Mouse (Mus musculus) heart, postnatal 10 days (tissue): ENCODE results near the gene Krtap4-9. TPM values are rescaled to one million over a fixed set of nuclear protein-coding genes. Genes with fewer than 3 reads are reported as not detected.
"Not testable (repeated sequence)": the region's sequence is repeated elsewhere in the genome, so short reads cannot be mapped to it uniquely, and the experiment has no call there.

Experiments used
- DNase-seq, 2 experiments: peaks; one replicate each; pipeline ENCODE4 v3.0.0; 2021
- intact Hi-C: fragments of 180-260 bp; cut with DNase I; formaldehyde crosslinking; loops from one replicate; pipeline ENCODE4 v1.15.1; 2025
- total RNA-seq, 2 experiments: library from RNA; stranded (reverse); gene quantifications; 2 replicates each; pipeline ENCODE4 v1.2.3; 2021

The Krtap4-9 gene
- total RNA-seq, result not detected

DNA sequence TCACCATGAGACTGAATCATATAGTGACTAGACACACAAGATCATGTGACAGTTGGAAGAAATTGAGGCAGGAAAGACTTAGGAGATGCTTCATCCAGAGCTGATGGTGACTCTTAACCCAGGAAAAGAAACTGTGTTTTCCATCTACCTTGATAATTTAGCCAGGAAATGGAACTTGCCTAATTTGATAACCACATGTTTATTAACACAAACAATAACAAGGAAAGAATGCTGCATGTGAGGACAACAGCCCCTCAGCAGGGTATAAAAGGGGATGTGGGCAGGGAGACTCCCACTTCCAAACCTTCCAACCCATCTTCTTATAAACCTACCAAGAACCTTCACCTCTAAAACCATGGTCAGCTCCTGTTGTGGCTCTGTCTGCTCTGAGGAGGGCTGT lies at the start of gene Krtap4-9:
Krtap4-9 (plus strand) TSS at position 301 of the 400 bp plus-strand sequence.
- DNase-seq, intact Hi-C loops: not testable (repeated sequence)

- intact Hi-C loops, result no loop called here
- no peak for DNase-seq
Measured at GRCm38 (mm10) chr11:99743985-99744384, 41.0 kb upstream of the Krtap4-9 start.

DNA sequence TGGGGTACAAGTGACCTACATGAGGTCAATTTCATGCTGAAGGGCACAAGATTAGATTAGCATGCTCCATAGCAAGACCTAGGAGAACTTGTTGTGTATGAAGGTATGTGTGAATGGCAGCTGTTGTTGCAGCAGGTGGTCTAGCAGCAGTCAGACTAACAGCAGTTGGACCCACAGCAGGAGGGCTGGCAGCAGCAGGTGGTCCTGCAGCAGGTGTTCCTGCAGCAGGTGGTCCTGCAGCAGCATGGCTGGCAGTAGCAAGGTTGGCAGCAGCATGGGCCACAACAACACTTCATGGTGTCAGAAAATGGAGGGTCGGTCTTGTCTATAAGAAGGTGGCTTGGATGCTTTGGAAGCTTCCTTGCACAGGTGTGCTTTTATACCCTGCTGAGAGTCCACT lies 26.1 kb upstream of the Krtap4-9 start:
- intact Hi-C loops, result no loop called here
- DNase-seq, result no peak

DNA sequence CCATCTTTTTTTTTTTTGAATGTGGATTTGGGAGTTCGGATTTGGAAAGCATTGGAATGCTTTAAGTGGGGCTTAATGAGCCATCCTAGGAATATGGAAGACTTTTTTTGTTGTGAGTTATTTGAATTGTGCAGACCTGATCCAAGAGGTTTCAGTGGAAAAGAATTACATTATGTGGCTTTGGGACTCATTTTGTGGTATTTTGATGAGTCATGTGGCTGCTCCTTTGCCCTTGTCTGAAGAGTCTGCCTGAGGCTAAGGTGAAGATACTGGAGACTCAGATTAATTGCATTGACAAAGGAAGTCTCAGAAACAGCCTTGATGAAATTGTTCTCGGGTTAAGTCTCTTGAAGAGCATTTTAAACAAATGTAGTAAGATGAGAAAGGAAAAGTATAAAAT lies 16.6 kb upstream of the Krtap4-9 start:
- intact Hi-C loops, result no loop called here
- DNase-seq, result no peak

DNA sequence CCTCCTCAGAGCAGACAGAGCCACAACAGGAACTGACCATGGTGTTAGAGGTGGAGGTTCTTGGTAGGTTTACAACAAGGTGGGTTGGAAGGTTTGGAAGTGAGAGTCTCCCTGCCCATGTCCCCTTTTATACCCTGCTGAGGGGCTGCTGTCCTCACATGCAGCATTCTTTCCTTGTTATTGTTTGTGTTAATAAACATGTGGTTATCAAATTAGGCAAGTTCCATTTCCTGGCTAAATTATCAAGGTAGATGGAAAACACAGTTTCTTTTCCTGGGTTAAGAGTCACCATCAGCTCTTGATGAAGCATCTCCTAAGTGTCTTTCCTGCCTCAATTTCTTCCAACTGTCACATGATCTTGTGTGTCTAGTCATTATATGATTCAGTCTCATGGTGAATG lies 12.2 kb upstream of the Krtap4-9 start, which contains the start of gene Gm11595:
Gm11595 (minus strand) TSS at position 101 of the 400 bp plus-strand sequence.
- intact Hi-C loops, DNase-seq: not testable (repeated sequence)

DNA sequence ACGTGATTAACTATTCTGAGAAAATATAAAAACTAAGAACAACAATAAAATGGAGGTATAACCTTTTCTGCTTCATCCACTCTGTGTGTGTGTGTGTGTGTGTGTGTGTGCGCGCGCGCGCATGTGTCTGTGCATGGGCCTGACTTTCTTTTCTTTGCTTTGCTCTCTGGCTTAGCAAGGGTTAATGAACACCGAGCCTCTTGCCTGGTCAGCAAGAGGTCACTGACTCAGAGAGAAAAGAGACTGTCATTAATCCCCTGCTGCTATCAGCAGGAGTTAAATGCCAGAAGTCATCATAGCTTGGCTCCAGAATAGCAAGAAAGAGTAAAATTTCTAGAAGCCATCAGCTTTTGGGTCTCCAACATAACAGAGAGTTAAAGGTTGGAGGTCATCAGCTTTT lies 6.6 kb upstream of the Krtap4-9 start:
- DNase-seq, result no peak
- intact Hi-C loops, result no loop called here

GRCm38 (mm10) chr11:99780604-99781003 lies 4.4 kb upstream of the Krtap4-9 start, which contains the start of gene Krtap4-8:
Gene Krtap4-8 (minus strand): TSS chr11:99780704.
- DNase-seq, result no peak
- intact Hi-C loops, result no loop called here

DNA sequence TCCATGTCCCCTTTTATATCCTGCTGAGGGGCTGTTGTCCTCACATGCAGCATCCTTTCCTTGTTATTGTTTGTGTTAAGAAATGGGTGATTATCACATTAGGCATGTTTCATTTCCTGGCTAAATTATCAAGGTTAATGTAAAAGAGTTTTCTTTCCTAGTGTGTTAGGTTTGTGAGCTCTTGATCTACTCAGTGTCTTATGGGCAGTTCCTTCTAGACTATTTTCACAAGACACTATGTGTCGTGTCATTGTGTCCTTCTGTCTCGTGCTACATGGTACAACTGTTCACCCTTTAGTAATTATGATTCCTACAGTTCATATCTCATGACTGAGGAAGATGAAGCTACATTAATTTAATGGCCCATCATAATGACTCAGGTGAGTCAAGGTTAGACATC lies 8.4 kb downstream of the Krtap4-9 start, which contains the start of gene Gm11596:
Gm11596 (minus strand) TSS at position 101 of the 400 bp plus-strand sequence.
- no peak for DNase-seq
- intact Hi-C loops, result no loop called here

DNA sequence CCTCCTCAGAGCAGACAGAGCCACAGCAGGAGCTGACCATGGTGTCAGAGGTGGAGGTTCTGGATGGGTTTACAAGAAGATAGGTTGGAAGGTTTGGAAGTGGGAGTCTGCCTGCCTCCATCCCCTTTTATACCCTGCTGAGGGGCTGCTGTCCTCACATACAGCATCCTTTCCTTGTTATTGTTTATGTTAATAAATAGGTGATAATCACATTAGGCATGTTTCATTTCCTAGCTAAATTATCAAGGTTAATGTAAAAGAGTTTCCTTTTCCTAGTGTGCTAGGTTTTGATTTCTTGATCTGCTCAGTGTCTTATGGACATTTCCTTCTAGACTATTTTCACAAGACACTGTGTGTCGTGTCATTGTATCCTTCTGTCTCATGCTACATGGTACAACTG lies 13.8 kb downstream of the Krtap4-9 start, which contains the start of gene Gm11569:
Gm11569 (minus strand) TSS at position 101 of the 400 bp plus-strand sequence.
- intact Hi-C loops, DNase-seq: not testable (repeated sequence)

GRCm38 (mm10) chr11:99804346-99804745 lies 19.3 kb downstream of the Krtap4-9 start, which contains the start of gene Gm11554:
Gene Gm11554 (minus strand): TSS chr11:99804446.
- intact Hi-C loops, DNase-seq: not testable (repeated sequence)

DNA sequence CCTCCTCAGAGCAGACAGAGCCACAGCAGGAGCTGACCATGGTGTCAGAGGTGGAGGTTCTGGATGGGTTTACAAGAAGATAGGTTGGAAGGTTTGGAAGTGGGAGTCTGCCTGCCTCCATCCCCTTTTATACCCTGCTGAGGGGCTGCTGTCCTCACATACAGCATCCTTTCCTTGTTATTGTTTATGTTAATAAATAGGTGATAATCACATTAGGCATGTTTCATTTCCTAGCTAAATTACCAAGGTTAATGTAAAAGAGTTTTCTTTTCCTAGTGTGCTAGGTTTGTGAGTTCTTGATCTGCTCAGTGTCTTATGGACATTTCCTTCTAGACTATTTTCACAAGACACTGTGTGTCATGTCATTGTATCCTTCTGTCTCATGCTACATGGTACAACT lies 24.8 kb downstream of the Krtap4-9 start, which contains the start of gene Krtap4-13:
Krtap4-13 (minus strand) TSS at position 101 of the 400 bp plus-strand sequence.
- intact Hi-C loops, DNase-seq: not testable (repeated sequence)

GRCm38 (mm10) chr11:99815566-99815965 lies 30.6 kb downstream of the Krtap4-9 start, which contains the start of gene Gm11564:
Gene Gm11564 (minus strand): TSS chr11:99815666.
- DNase-seq, intact Hi-C loops: not testable (repeated sequence)

Other genes starting within 250 kb of the Krtap4-9 start
- gene Krt40, start 242.0 kb upstream of the Krtap4-9 start, total RNA-seq, result not detected
- not detected for gene Krtap3-3, start 234.3 kb upstream of the Krtap4-9 start, total RNA-seq
- gene Krtap3-2, start 228.3 kb upstream of the Krtap4-9 start, total RNA-seq, result not detected
- not detected for gene Gm11939, start 225.7 kb upstream of the Krtap4-9 start, total RNA-seq
- not detected for gene Krtap3-1, start 218.6 kb upstream of the Krtap4-9 start, total RNA-seq
- not detected for gene Krtap1-5, start 204.2 kb upstream of the Krtap4-9 start, total RNA-seq
- gene Krtap1-4, start 201.5 kb upstream of the Krtap4-9 start, total RNA-seq, result not detected
- not detected for gene Krtap1-3, start 193.9 kb upstream of the Krtap4-9 start, total RNA-seq
- gene Krtap9-3, start 187.1 kb upstream of the Krtap4-9 start, total RNA-seq, result not detected
- not detected for gene Gm11938, start 181.9 kb upstream of the Krtap4-9 start, total RNA-seq
- gene Gm11937, start 175.0 kb upstream of the Krtap4-9 start, total RNA-seq, result not detected
- not detected for gene Krtap2-4, start 170.4 kb upstream of the Krtap4-9 start, total RNA-seq
- not detected for gene Gm11562, start 164.8 kb upstream of the Krtap4-9 start, total RNA-seq
- not detected for gene Krtap4-1, start 157.0 kb upstream of the Krtap4-9 start, total RNA-seq
- gene Krtap4-2, start 150.1 kb upstream of the Krtap4-9 start, total RNA-seq, result not detected
- not detected for gene Krtap4-7, start 141.1 kb upstream of the Krtap4-9 start, total RNA-seq
- gene Gm11555, start 135.0 kb upstream of the Krtap4-9 start, total RNA-seq, result not detected
- not detected for gene Gm11563, start 126.2 kb upstream of the Krtap4-9 start, total RNA-seq
- gene Krtap4-6, start 119.2 kb upstream of the Krtap4-9 start, total RNA-seq, result not detected
- not detected for gene Gm14190, start 94.5 kb upstream of the Krtap4-9 start, total RNA-seq
- gene Gm14180, start 50.9 kb upstream of the Krtap4-9 start, total RNA-seq, result not detected
- gene Gm11595, start 12.3 kb upstream of the Krtap4-9 start, total RNA-seq, result not detected
- gene Krtap4-8, start 4.5 kb upstream of the Krtap4-9 start, total RNA-seq, result not detected
- not detected for gene Gm11596, start 8.3 kb downstream of the Krtap4-9 start, total RNA-seq
- gene Gm11569, start 13.7 kb downstream of the Krtap4-9 start, total RNA-seq, result not detected
- not detected for gene Gm11554, start 19.2 kb downstream of the Krtap4-9 start, total RNA-seq
- gene Krtap4-13, start 24.7 kb downstream of the Krtap4-9 start, total RNA-seq, result not detected
- gene Gm11564, start 30.5 kb downstream of the Krtap4-9 start, total RNA-seq, result not detected
- gene 2300003K06Rik, start 52.9 kb downstream of the Krtap4-9 start, total RNA-seq, result not detected
- not detected for gene Krtap4-16, start 66.4 kb downstream of the Krtap4-9 start, total RNA-seq
- gene Gm11568, start 72.7 kb downstream of the Krtap4-9 start, total RNA-seq, result not detected
- gene Gm11559, start 79.3 kb downstream of the Krtap4-9 start, total RNA-seq, result not detected
- not detected for gene Krtap9-1, start 88.2 kb downstream of the Krtap4-9 start, total RNA-seq
- gene Gm11567, start 94.0 kb downstream of the Krtap4-9 start, total RNA-seq, result not detected
- not detected for gene Krtap31-1, start 122.7 kb downstream of the Krtap4-9 start, total RNA-seq
- gene Gm11565, start 129.6 kb downstream of the Krtap4-9 start, total RNA-seq, result not detected
- not detected for gene Krtap31-2, start 151.1 kb downstream of the Krtap4-9 start, total RNA-seq
- not detected for gene Krtap9-5, start 163.3 kb downstream of the Krtap4-9 start, total RNA-seq
- not detected for gene Krtap29-1, start 193.9 kb downstream of the Krtap4-9 start, total RNA-seq
- not detected for gene Krtap16-1, start 201.4 kb downstream of the Krtap4-9 start, total RNA-seq
- gene Krtap17-1, start 208.8 kb downstream of the Krtap4-9 start, total RNA-seq, result not detected
- gene Krt33a, start 231.0 kb downstream of the Krtap4-9 start, total RNA-seq, result not detected
- gene Krt33b, start 244.7 kb downstream of the Krtap4-9 start, total RNA-seq, result not detected